Mouse (Mus musculus) hindbrain, embryonic 13.5 days (tissue): ENCODE data around the gene Uqcc1. TPM values are rescaled to one million over a fixed set of nuclear protein-coding genes. Genes with fewer than 3 reads are reported as not detected.

Source experiments
- ATAC-seq: fragments of 200-750 bp; cut with Nextera tagmentation; 2 replicates; pipeline ENCODE4 v1.8.0; 2017; ENCODE audit warnings: moderate TSS enrichment; ENCODE audit not compliant: low FRiP score
- H3K27ac ChIP-seq: fragments of 300-500 bp; sonication (generic); 2 replicates; pipeline ENCODE4 v1.5.1; 2015; ENCODE audit warnings: inconsistent platforms, mild to moderate bottlenecking, moderate library complexity
- H3K27me3 ChIP-seq: fragments of 300-500 bp; sonication (generic); 2 replicates; pipeline ENCODE4 v1.6.1; 2015; ENCODE audit warnings: mild to moderate bottlenecking, inconsistent platforms
- H3K36me3 ChIP-seq: fragments of 300-500 bp; sonication (generic); 2 replicates; pipeline ENCODE4 v1.6.1; 2015; ENCODE audit warnings: mild to moderate bottlenecking, inconsistent platforms
- H3K4me1 ChIP-seq: fragments of 300-500 bp; sonication (generic); replicated peaks from 2 replicates; pipeline ENCODE4 v1.6.1; 2015; ENCODE audit warnings: inconsistent platforms
- H3K4me2 ChIP-seq: fragments of 300-500 bp; sonication (generic); 2 replicates; pipeline ENCODE4 v1.6.1; 2015; ENCODE audit warnings: inconsistent platforms, mild to moderate bottlenecking, moderate library complexity
- H3K4me3 ChIP-seq: fragments of 300-500 bp; sonication (generic); 2 replicates; pipeline ENCODE4 v1.5.1; 2015; ENCODE audit warnings: mild to moderate bottlenecking, inconsistent platforms
- H3K9ac ChIP-seq: fragments of 300-500 bp; sonication (generic); 2 replicates; pipeline ENCODE4 v1.6.1; 2015; ENCODE audit warnings: mild to moderate bottlenecking, inconsistent platforms
- H3K9me3 ChIP-seq: fragments of 300-500 bp; sonication (generic); 2 replicates; pipeline ENCODE4 v1.6.1; 2016; ENCODE audit warnings: inconsistent platforms
- WGBS: fragments of 180-500 bp; shearing (Covaris S2); methylation state at CpG from one replicate; pipeline ENCODE4 v1.1.7; 2015; 5-methylcytosine and 5-hydroxymethylcytosine counted together
- polyA plus RNA-seq: library from polyadenylated mRNA; unstranded; fragments of >200 nt; fragmentation: Nextera tagmentation; extraction: Ambion mirVana; gene quantifications from 2 replicates; pipeline ENCODE4 v1.2.1, GENCODE M21; 2015

The Uqcc1 gene
- polyA plus RNA-seq, 1 experiment from 2014 or later, result 57.6 TPM

- 53% methylated on average over 8 of the region's 8 CpGs for WGBS
- H3K4me3 ChIP-seq, result no peak overlapping the region
- H3K4me2 ChIP-seq, result no peak overlapping the region
- ATAC-seq, result no peak
- peak overlapping the region; percentile 43; the same call in 1 of the 2 replicates for H3K9ac ChIP-seq
- no peaks in the 10 kb centered on the region for H3K27me3 ChIP-seq
- peaks cover 31% of the 10 kb centered on the region for H3K4me1 ChIP-seq
- peak overlapping the region; percentile 83 for H3K27ac ChIP-seq
- no peaks in the 10 kb centered on the region for H3K9me3 ChIP-seq
- peaks cover 39% of the 10 kb centered on the region for H3K36me3 ChIP-seq
Observed at GRCm38 (mm10) chr2:155872486-155872885, 57.6 kb downstream of the Uqcc1 start.

GRCm38 (mm10) chr2:155869772-155870171 lies 60.3 kb downstream of the Uqcc1 start:
- Histone ChIP-seq H3K27ac (no peak overlapping the region), H3K9me3 (no peaks in the 10 kb centered on the region), H3K27me3 (no peaks in the 10 kb centered on the region), H3K4me3 (no peak overlapping the region), H3K36me3 (peaks cover 20% of the 10 kb centered on the region), H3K4me2 (no peak overlapping the region), H3K4me1 (peaks cover 31% of the 10 kb centered on the region), H3K9ac (no peak overlapping the region)
- 82% methylated on average over 5 of the region's 5 CpGs for WGBS
- ATAC-seq, result no peak

GRCm38 (mm10) chr2:155868320-155868719 lies 61.8 kb downstream of the Uqcc1 start:
- peaks cover 16% of the 10 kb centered on the region for H3K36me3 ChIP-seq
- H3K4me3 ChIP-seq, result no peak overlapping the region
- no peaks in the 10 kb centered on the region for H3K9me3 ChIP-seq
- WGBS, result 97% methylated on average over 8 of the region's 8 CpGs
- no peak overlapping the region for H3K9ac ChIP-seq
- H3K4me1 ChIP-seq, result peaks cover 35% of the 10 kb centered on the region
- no peak for ATAC-seq
- H3K27ac ChIP-seq, result no peak overlapping the region
- no peaks in the 10 kb centered on the region for H3K27me3 ChIP-seq
- H3K4me2 ChIP-seq, result no peak overlapping the region

GRCm38 (mm10) chr2:155863301-155863867 lies 66.7 kb downstream of the Uqcc1 start:
- H3K36me3 ChIP-seq, result peaks cover 8% of the 10 kb centered on the region
- 41% methylated on average over 11 of the region's 11 CpGs for WGBS
- H3K9me3 ChIP-seq, result no peaks in the 10 kb centered on the region
- H3K4me2 ChIP-seq, result peak overlapping the region; percentile 35
- H3K4me3 ChIP-seq, result no peak overlapping the region
- H3K4me1 ChIP-seq, result peaks cover 20% of the 10 kb centered on the region
- ATAC-seq, result peak; percentile 70
- no peaks in the 10 kb centered on the region for H3K27me3 ChIP-seq
- peak overlapping the region; percentile 59; the same call in 1 of the 2 replicates for H3K9ac ChIP-seq
- H3K27ac ChIP-seq, result peak overlapping the region; percentile 82

- Histone ChIP-seq H3K4me3 (no peak overlapping the region), H3K4me2 (peak overlapping the region; percentile 35), H3K27me3 (no peaks in the 10 kb centered on the region), H3K4me1 (peaks cover 20% of the 10 kb centered on the region), H3K36me3 (peaks cover 4% of the 10 kb centered on the region; the same call in 1 of the 2 replicates), H3K27ac (peak overlapping the region; percentile 88), H3K9me3 (no peaks in the 10 kb centered on the region), H3K9ac (peak overlapping the region; percentile 15; the same call in 1 of the 2 replicates)
- 51% methylated on average over 13 of the region's 13 CpGs for WGBS
- ATAC-seq, result peak; percentile 97
Observed at GRCm38 (mm10) chr2:155862573-155863300, 67.4 kb downstream of the Uqcc1 start.

- peak overlapping the region; percentile 88; the same call in 1 of the 2 replicates for H3K27ac ChIP-seq
- no peaks in the 10 kb centered on the region for H3K9me3 ChIP-seq
- 94% methylated on average over 6 of the region's 6 CpGs for WGBS
- ATAC-seq, result no peak
- 0 out of 2 replicates have a peak, but pooled peaks cover 7% of the 10 kb centered on the region for H3K36me3 ChIP-seq
- no peak overlapping the region for H3K9ac ChIP-seq
- H3K4me3 ChIP-seq, result no peak overlapping the region
- no peaks in the 10 kb centered on the region for H3K27me3 ChIP-seq
- H3K4me2 ChIP-seq, result no peak overlapping the region
- peaks cover 20% of the 10 kb centered on the region for H3K4me1 ChIP-seq
Observed at GRCm38 (mm10) chr2:155861581-155861980, 68.5 kb downstream of the Uqcc1 start.

GRCm38 (mm10) chr2:155860102-155860501 lies 70.0 kb downstream of the Uqcc1 start:
- H3K9me3 ChIP-seq, result no peaks in the 10 kb centered on the region
- peaks cover 18% of the 10 kb centered on the region; the same call in 1 of the 2 replicates for H3K36me3 ChIP-seq
- 90% methylated on average over 7 of the region's 7 CpGs for WGBS
- H3K4me3 ChIP-seq, result no peak overlapping the region
- H3K9ac ChIP-seq, result no peak overlapping the region
- no peak overlapping the region for H3K4me2 ChIP-seq
- no peak overlapping the region for H3K27ac ChIP-seq
- no peaks in the 10 kb centered on the region for H3K27me3 ChIP-seq
- H3K4me1 ChIP-seq, result peaks cover 20% of the 10 kb centered on the region
- ATAC-seq, result no peak

- peaks cover 67% of the 10 kb centered on the region for H3K36me3 ChIP-seq
- no peak overlapping the region for H3K4me3 ChIP-seq
- H3K9ac ChIP-seq, result no peak overlapping the region
- H3K27me3 ChIP-seq, result no peaks in the 10 kb centered on the region
- ATAC-seq, result no peak
- no peak overlapping the region for H3K4me2 ChIP-seq
- no peaks in the 10 kb centered on the region for H3K9me3 ChIP-seq
- 91% methylated on average over 5 of the region's 5 CpGs for WGBS
- H3K4me1 ChIP-seq, result no peaks in the 10 kb centered on the region
- no peak overlapping the region for H3K27ac ChIP-seq
Observed at GRCm38 (mm10) chr2:155852536-155852935, 77.6 kb downstream of the Uqcc1 start.

GRCm38 (mm10) chr2:155850120-155850519 lies 80.0 kb downstream of the Uqcc1 start:
- peaks cover 66% of the 10 kb centered on the region for H3K36me3 ChIP-seq
- no peaks in the 10 kb centered on the region for H3K4me1 ChIP-seq
- H3K27ac ChIP-seq, result no peak overlapping the region
- no peak overlapping the region for H3K4me2 ChIP-seq
- H3K27me3 ChIP-seq, result no peaks in the 10 kb centered on the region
- H3K9ac ChIP-seq, result no peak overlapping the region
- 83% methylated on average over 7 of the region's 7 CpGs for WGBS
- no peaks in the 10 kb centered on the region for H3K9me3 ChIP-seq
- no peak overlapping the region for H3K4me3 ChIP-seq
- no peak for ATAC-seq

GRCm38 (mm10) chr2:155849464-155849863 lies 80.6 kb downstream of the Uqcc1 start:
- H3K36me3 ChIP-seq, result peaks cover 71% of the 10 kb centered on the region
- no peaks in the 10 kb centered on the region for H3K4me1 ChIP-seq
- no peak overlapping the region for H3K27ac ChIP-seq
- H3K4me3 ChIP-seq, result no peak overlapping the region
- no peaks in the 10 kb centered on the region for H3K9me3 ChIP-seq
- no peak overlapping the region for H3K4me2 ChIP-seq
- ATAC-seq, result no peak
- H3K27me3 ChIP-seq, result no peaks in the 10 kb centered on the region
- WGBS, result 73% methylated on average over 7 of the region's 7 CpGs
- no peak overlapping the region for H3K9ac ChIP-seq

GRCm38 (mm10) chr2:155848291-155848690 lies 81.8 kb downstream of the Uqcc1 start:
- H3K4me3 ChIP-seq, result no peak overlapping the region
- ATAC-seq, result no peak; the same call in 1 of the 2 replicates
- H3K27me3 ChIP-seq, result no peaks in the 10 kb centered on the region
- H3K4me2 ChIP-seq, result no peak overlapping the region
- H3K9me3 ChIP-seq, result no peaks in the 10 kb centered on the region
- H3K36me3 ChIP-seq, result peaks cover 66% of the 10 kb centered on the region
- no peaks in the 10 kb centered on the region for H3K4me1 ChIP-seq
- no peak overlapping the region for H3K9ac ChIP-seq
- 37% methylated on average over 6 of the region's 6 CpGs for WGBS
- no peak overlapping the region for H3K27ac ChIP-seq

- H3K36me3 ChIP-seq, result peaks cover 58% of the 10 kb centered on the region
- WGBS, result 89% methylated on average over 8 of the region's 8 CpGs
- H3K27me3 ChIP-seq, result no peaks in the 10 kb centered on the region
- no peak overlapping the region for H3K4me2 ChIP-seq
- H3K9me3 ChIP-seq, result no peaks in the 10 kb centered on the region
- H3K4me1 ChIP-seq, result no peaks in the 10 kb centered on the region
- no peak overlapping the region for H3K27ac ChIP-seq
- no peak overlapping the region for H3K4me3 ChIP-seq
- no peak overlapping the region for H3K9ac ChIP-seq
- no peak for ATAC-seq
Observed at GRCm38 (mm10) chr2:155846930-155847329, 83.2 kb downstream of the Uqcc1 start.
